Mouse (Mus musculus) brain, embryonic 18.5 days (tissue): ENCODE data around the gene Gm10234.

Experiments used
- DNase-seq: peaks from one replicate; pipeline ENCODE4 v3.0.0-alpha.2; 2012; ENCODE audit warnings: low read depth, low spot score

Gm10234 gene

DNA sequence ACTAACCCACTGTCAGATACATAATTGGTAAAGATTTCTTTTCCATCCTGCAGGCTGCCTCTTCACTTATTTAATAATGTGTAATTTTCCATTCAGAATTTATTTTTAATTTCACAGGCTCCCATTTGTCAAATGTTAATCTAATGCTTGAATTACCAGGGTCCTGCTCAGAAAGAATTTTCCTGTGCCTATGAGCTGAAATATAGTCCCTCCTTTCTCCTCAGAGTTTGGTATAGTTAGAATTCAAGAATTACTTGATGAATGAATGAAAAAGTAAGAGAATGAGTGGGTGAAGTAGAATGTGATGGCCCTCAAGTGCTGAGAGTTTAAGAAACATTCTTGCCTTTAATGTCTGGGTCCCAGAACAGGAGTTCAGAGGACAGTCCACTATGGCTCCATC lies at the start of gene Gm10234:
TSS of gene Gm10234 (plus strand) at position 301 of the 400 bp plus-strand sequence.
- no peak for DNase-seq

DNA sequence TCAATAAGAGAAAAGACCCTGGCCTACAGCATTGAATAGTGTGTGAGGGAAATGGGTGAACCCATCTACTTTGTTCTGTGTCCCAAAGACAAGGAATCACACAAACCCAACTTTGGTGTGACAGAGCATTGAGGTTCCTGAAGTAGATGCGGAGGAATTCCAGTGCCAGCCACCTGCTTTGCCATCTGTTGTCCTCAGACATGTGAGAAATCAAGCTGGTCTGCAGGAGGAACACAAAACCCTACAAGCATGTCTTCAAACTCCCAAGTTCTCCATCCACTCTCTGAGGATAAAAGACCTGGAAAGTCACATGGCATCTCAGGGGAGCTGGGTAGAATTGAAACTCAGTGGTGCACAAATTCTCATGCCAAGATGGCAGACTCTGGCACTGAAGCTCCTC lies 44.3 kb upstream of the Gm10234 start:
- no peak for DNase-seq

- DNase-seq = no peak
These were observed 25.9 kb upstream of the Gm10234 start for GRCm38 (mm10) chr6:95296025-95296424.

- no peak for DNase-seq
These were observed 23.5 kb upstream of the Gm10234 start for GRCm38 (mm10) chr6:95298387-95298786.

DNA sequence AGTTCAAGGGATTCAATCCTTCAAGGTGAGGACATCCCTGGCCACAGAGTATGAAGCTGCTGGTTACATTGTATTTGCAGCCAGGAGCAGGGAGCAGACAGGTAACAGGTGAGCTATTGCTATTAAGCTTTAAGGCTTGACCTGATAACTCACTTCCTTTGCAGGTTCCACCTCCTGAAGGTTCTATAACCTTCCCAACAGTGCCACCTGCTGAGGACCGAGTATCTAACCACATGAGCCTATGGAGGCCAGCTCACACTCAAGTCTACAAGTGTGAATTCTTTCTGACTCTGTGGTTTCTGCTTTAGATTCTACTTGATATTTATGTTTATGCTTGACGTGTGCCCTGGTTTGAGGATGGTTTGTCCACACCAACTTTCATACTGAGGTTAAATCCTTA lies 21.3 kb upstream of the Gm10234 start:
- DNase-seq = no peak

DNA sequence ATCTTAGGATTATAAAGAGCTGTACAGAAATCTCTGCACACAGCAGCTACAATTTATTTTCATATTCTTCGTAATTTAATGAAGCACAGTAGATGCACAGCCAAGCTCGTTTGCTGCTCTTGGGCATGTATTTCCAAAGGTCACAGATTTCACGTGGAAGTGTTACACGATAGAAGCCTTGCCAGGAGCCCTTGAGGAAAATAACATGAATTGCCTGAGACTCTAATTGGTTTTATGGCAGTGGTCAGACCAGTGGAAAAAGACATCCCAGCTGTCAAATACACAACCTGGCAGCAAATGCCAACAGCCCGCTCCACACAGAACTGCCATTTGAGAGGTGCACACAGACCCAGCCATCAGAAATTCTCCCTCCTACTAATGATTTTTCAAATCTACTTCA lies 9.3 kb downstream of the Gm10234 start:
- DNase-seq = no peak

DNA sequence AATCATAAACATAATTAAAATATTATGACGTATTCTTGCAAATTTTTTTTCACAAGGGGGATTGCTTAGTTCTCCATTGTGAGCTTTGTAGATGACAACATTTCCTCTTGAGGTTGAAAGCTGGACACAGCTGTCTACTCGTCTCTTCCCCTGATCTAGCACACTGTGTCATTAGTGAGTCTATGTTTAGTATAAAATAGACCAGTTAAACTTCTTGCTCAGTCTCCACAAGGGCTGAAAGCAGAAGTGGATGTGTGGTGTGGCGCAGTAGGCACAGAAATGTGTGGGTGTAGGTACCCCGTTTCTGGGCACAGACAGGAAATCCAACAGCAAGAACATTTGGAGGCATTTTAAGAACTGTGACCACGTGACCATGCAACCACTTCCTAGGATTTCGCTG lies 12.9 kb downstream of the Gm10234 start:
- DNase-seq = no peak

GRCm38 (mm10) chr6:95349378-95349777 lies 27.5 kb downstream of the Gm10234 start:
- no peak for DNase-seq

DNA sequence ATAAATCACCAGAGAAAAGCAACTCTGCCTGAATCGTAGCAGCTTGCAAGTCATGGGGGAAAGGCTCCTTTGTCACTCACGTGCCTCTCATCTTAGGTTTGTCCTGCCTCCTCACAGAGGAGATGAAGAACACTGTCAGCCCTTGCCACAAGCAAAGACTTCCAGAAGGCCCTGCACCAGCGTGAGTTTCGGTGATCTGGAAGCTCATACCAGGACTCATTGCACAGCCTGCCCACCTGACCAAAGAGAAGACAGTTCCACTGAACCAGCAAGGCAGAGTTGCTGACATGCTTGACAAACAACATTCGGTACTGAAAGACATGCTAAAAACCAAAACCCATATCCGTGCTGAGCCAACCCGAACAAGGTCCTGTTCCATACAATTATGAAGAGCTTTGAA lies 31.1 kb downstream of the Gm10234 start:
- no peak for DNase-seq

DNA sequence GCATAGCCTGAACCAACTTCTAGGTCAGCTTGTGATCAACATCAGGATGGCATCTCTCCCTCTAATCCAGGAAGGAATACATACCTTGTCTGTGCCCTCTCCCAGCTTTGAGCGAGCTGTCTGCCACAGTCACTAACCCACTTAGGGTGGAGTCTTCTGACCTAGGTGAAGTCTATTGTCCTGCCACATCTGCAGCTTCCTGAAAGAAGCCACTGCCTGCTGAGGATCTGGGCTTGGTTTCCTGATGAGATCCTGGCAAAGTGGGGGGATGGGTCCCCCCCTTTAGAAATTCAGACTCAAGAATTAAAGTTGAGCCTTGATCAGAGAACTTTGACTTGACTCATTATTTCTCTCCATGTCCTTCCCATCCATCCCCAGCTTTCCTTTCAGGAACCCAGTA lies 32.0 kb downstream of the Gm10234 start:
- DNase-seq = no peak

DNA sequence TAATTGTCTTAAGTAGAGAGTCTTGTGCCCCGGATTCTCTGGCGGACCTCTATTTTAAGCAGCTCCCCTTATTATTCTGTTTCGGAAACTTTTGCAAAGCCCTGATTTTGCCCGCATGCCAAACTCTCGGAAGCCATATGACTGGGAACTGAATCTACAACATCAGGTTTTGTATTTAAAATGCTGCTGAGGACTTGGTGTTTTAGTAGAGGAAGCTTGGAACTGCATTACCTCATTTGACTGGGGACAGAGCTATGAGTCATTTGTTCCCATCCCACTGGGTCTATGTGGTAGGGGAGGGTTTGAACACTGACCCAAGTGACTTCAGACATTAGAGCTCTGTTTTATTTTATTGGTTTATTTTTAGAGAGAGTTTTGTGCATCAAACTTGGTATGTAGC lies 38.2 kb downstream of the Gm10234 start:
- no peak for DNase-seq

DNA sequence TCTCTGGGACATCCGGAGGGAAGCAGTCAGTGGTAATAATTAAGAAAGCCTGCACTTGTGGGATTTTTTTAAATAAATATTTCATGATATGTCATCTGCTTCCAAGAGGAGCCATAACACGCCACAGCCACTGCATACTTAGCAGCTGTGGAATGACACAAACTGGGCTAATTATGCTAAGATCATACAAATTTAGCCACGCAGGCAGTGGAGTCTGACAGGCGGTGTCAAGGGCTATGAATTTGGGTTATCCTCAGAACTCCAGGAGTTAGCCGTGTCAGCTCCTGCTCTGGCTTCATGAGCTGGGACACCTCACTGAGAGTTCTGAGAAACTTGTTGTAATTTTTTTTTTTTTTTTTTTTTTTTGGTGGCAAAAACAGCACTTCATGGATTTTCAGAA lies 40.8 kb downstream of the Gm10234 start:
- DNase-seq = no peak

GRCm38 (mm10) chr6:95371811-95372210 lies 49.9 kb downstream of the Gm10234 start:
- DNase-seq = no peak
